Mouse (Mus musculus): ENCODE measurements around the gene Fam90a1a. TPM values are rescaled to one million over a fixed set of nuclear protein-coding genes. Genes with fewer than 3 reads are reported as not detected.

Fam90a1a gene
- polyA plus RNA-seq, 1 experiment from 2014 or later, result not detected

DNA sequence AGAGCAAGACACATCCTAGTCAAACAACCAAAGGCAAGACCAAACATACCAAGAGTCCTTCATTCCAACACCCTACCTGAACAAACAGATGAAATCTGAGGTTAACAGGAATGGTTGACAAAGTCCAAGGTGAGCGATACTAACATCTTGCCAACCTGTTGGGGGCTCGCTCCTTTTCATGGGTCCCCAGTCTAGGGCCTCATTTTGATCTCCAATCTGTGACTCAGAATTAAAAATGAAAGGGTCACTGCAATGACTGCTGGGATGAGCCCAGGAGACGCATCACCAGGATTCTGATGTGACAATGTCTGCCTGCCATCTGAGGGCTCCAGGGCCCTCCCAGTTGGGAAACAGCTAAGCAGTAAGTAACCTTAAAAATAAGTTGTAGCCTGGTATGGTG, 11.0 kb downstream of the Fam90a1a start, which contains the start of gene Ccdc70:
TSS of gene Ccdc70 (plus strand) at position 301 of the 400 bp plus-strand sequence.
- Histone ChIP-seq H3K4me2 (no peak within 1 kb of the TSS), H3K9me3 (replicated peaks) (no peaks in the 10 kb centered on the region), H3K9ac (no peak within 1 kb of the TSS), H3K27me3 (replicated peaks) (no peaks in the 10 kb centered on the region), H3K36me3 (no peaks in the 10 kb centered on the region), H3K27ac (ENCODE audit: poor library complexity, severe bottlenecking) (no peak within 1 kb of the TSS), H3K4me3 (no peak within 1 kb of the TSS), H3K4me1 (replicated peaks) (no peaks in the 10 kb centered on the region)
- WGBS, result 89% methylated on average over 3 of the region's 3 CpGs
- ATAC-seq (ENCODE audit: insufficient number of reproducible peaks, low FRiP score), result no peak

- 62% methylated on average over 4 of the region's 4 CpGs for WGBS
- Histone ChIP-seq H3K4me3 (no peak overlapping the region), H3K9me3 (replicated peaks) (no peaks in the 10 kb centered on the region), H3K4me2 (no peak overlapping the region), H3K27me3 (replicated peaks) (no peaks in the 10 kb centered on the region), H3K4me1 (replicated peaks) (no peaks in the 10 kb centered on the region), H3K36me3 (no peaks in the 10 kb centered on the region), H3K9ac (no peak overlapping the region), H3K27ac (ENCODE audit: poor library complexity, severe bottlenecking) (no peak overlapping the region)
- ATAC-seq (ENCODE audit: insufficient number of reproducible peaks, low FRiP score), result no peak
Observed at GRCm38 (mm10) chr8:21978193-21978592, 19.7 kb downstream of the Fam90a1a start.

- H3K27ac ChIP-seq (ENCODE audit: poor library complexity, severe bottlenecking), result no peak overlapping the region
- no peaks in the 10 kb centered on the region for H3K36me3 ChIP-seq
- ATAC-seq (ENCODE audit: insufficient number of reproducible peaks, low FRiP score), result no peak
- no peaks in the 10 kb centered on the region for H3K27me3 ChIP-seq (replicated peaks)
- no peaks in the 10 kb centered on the region for H3K9me3 ChIP-seq (replicated peaks)
- WGBS, result 53% methylated on average over 8 of the region's 8 CpGs
- no peak overlapping the region for H3K4me2 ChIP-seq
- H3K4me1 ChIP-seq (replicated peaks), result no peaks in the 10 kb centered on the region
- no peak overlapping the region for H3K9ac ChIP-seq
- no peak overlapping the region for H3K4me3 ChIP-seq
Observed at GRCm38 (mm10) chr8:21981664-21982337, 23.3 kb downstream of the Fam90a1a start.

GRCm38 (mm10) chr8:21992184-21992583, 33.7 kb downstream of the Fam90a1a start:
- ATAC-seq (ENCODE audit: insufficient number of reproducible peaks, low FRiP score), result peak; percentile 42; the same call in 1 of the 2 replicates
- 25% methylated on average over 6 of the region's 6 CpGs for WGBS

DNA sequence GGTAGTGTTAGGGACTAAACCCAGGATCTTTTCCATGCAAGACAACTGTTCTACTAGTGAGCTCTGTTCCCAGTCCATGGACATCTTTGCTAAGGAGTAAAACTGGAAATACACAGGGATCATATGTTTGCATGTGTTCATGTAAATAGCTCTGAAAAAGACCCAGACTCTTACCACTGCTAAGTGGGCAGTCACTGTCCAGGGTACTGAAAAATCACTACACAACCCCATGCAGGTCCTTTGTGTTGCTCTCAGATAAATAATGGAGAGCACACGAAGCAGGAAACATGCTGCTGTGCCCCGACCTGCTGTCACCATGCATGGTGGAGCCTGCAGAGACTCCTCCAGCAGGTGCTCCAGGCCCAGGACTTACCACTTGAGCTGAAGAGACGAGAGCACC, 36.7 kb downstream of the Fam90a1a start:
- H3K9me3 ChIP-seq (replicated peaks), result no peaks in the 10 kb centered on the region
- no peak overlapping the region for H3K4me3 ChIP-seq
- H3K27me3 ChIP-seq (replicated peaks), result no peaks in the 10 kb centered on the region
- H3K9ac ChIP-seq, result no peak overlapping the region
- H3K4me1 ChIP-seq (replicated peaks), result no peaks in the 10 kb centered on the region
- H3K4me2 ChIP-seq, result no peak overlapping the region
- no peak overlapping the region for H3K27ac ChIP-seq (ENCODE audit: poor library complexity, severe bottlenecking)
- no peak for ATAC-seq (ENCODE audit: insufficient number of reproducible peaks, low FRiP score)
- 41% methylated on average over 3 of the region's 3 CpGs for WGBS
- 0 out of 2 replicates have a peak, but pooled peaks cover 2% of the 10 kb centered on the region for H3K36me3 ChIP-seq

More at GRCm38 (mm10) chr8:21992184-21992583, 33.7 kb downstream of the Fam90a1a start:
- Histone ChIP-seq H3K9me3 (replicated peaks) (no peaks in the 10 kb centered on the region), H3K4me2 (no peak overlapping the region), H3K27me3 (replicated peaks) (no peaks in the 10 kb centered on the region), H3K36me3 (no peaks in the 10 kb centered on the region), H3K27ac (ENCODE audit: poor library complexity, severe bottlenecking) (no peak overlapping the region), H3K9ac (no peak overlapping the region), H3K4me3 (no peak overlapping the region), H3K4me1 (replicated peaks) (no peaks in the 10 kb centered on the region)

- Histone ChIP-seq H3K36me3 (no peaks in the 10 kb centered on the region), H3K9me3 (replicated peaks) (no peaks in the 10 kb centered on the region), H3K27me3 (replicated peaks) (no peaks in the 10 kb centered on the region)
Observed at GRCm38 (mm10) chr8:22004750-22005522, 46.4 kb downstream of the Fam90a1a start.

GRCm38 (mm10) chr8:22006423-22006822, 47.9 kb downstream of the Fam90a1a start:
- ATAC-seq (ENCODE audit: insufficient number of reproducible peaks, low FRiP score), result no peak
- H3K9me3 ChIP-seq (replicated peaks), result no peaks in the 10 kb centered on the region
- H3K4me2 ChIP-seq, result no peak overlapping the region
- no peak overlapping the region for H3K27ac ChIP-seq (ENCODE audit: poor library complexity, severe bottlenecking)
- no peak overlapping the region for H3K9ac ChIP-seq
- peaks cover 6% of the 10 kb centered on the region; the same call in 1 of the 2 replicates for H3K36me3 ChIP-seq
- no peak overlapping the region for H3K4me3 ChIP-seq
- 0 out of 2 replicates have a peak, but pooled peaks cover 3% of the 10 kb centered on the region for H3K4me1 ChIP-seq (replicated peaks)
- no peaks in the 10 kb centered on the region for H3K27me3 ChIP-seq (replicated peaks)
- 76% methylated on average over 6 of the region's 6 CpGs for WGBS

More at GRCm38 (mm10) chr8:22004750-22005522, 46.4 kb downstream of the Fam90a1a start:
- Histone ChIP-seq H3K4me3 (no peak overlapping the region), H3K4me1 (replicated peaks) (0 out of 2 replicates have a peak, but pooled peaks cover 3% of the 10 kb centered on the region), H3K4me2 (no peak overlapping the region), H3K9ac (no peak overlapping the region), H3K27ac (ENCODE audit: poor library complexity, severe bottlenecking) (no peak overlapping the region)
- ATAC-seq (ENCODE audit: insufficient number of reproducible peaks, low FRiP score), result no peak
- WGBS, result 73% methylated on average over 14 of the region's 14 CpGs

- no peak for ATAC-seq (ENCODE audit: insufficient number of reproducible peaks, low FRiP score)
- 0 out of 2 replicates have a peak, but pooled peaks cover 3% of the 10 kb centered on the region for H3K4me1 ChIP-seq (replicated peaks)
- no peak overlapping the region for H3K4me3 ChIP-seq
- no peaks in the 10 kb centered on the region for H3K27me3 ChIP-seq (replicated peaks)
- H3K4me2 ChIP-seq, result no peak overlapping the region
- no peak overlapping the region for H3K27ac ChIP-seq (ENCODE audit: poor library complexity, severe bottlenecking)
- WGBS, result 45% methylated on average over 3 of the region's 3 CpGs
- peaks cover 9% of the 10 kb centered on the region; the same call in 1 of the 2 replicates for H3K36me3 ChIP-seq
- no peak overlapping the region for H3K9ac ChIP-seq
- H3K9me3 ChIP-seq (replicated peaks), result no peaks in the 10 kb centered on the region
Observed at GRCm38 (mm10) chr8:22009403-22009802, 50.9 kb downstream of the Fam90a1a start.

GRCm38 (mm10) chr8:22013034-22013707, 54.7 kb downstream of the Fam90a1a start:
- no peak for ATAC-seq (ENCODE audit: insufficient number of reproducible peaks, low FRiP score)
- H3K4me2 ChIP-seq, result no peak overlapping the region

More at GRCm38 (mm10) chr8:22013034-22013707, 54.7 kb downstream of the Fam90a1a start:
- no peaks in the 10 kb centered on the region for H3K9me3 ChIP-seq (replicated peaks)
- WGBS, result 72% methylated on average over 24 of the region's 24 CpGs
- H3K27ac ChIP-seq (ENCODE audit: poor library complexity, severe bottlenecking), result no peak overlapping the region
- H3K36me3 ChIP-seq, result peaks cover 9% of the 10 kb centered on the region; the same call in 1 of the 2 replicates
- no peaks in the 10 kb centered on the region for H3K27me3 ChIP-seq (replicated peaks)
- no peak overlapping the region for H3K9ac ChIP-seq
- no peaks in the 10 kb centered on the region for H3K4me1 ChIP-seq (replicated peaks)
- peak overlapping the region; percentile 10; the same call in 1 of the 2 replicates for H3K4me3 ChIP-seq
